Mouse (Mus musculus): Measurements from ENCODE around the gene Brd3. TPM values are rescaled to one million over a fixed set of nuclear protein-coding genes. Genes with fewer than 3 reads are reported as not detected.

The Brd3 gene
- polyA plus RNA-seq, 1 experiment: 58.4 TPM

DNA sequence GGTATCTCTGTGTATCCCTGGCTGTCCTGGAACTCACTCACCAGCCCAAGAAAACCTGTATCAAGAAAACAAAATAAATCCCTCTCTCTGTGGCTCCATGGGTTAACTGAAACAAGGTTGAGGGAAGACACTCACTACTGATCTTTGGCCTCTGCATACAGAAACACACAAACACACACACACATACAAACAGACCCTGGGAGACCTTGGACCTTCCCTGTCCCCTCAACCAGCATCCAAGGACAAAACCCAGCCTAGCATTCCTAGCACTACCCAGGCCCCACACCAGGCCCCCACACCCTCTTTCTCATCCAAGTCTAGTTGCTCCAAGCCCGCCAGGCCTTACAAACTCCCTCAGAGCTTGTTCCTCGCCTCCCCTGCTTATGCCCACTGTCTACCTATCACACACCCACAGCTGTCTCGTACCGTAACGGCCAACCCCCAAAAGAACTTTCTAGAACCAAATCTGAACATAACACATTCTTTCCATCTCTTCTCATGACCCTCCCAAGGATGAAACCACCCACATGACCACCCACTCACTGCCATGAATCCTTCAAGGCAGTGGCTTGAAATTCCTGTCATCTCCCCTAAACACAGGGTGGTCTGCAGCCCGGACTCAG lies 96.8 kb downstream of the Brd3 start:
- Histone ChIP-seq H3K9me3 (no peaks in the 10 kb centered on the region), H3K4me3 (replicated peaks) (no peak overlapping the region), H3K4me1 (peaks cover 49% of the 10 kb centered on the region), H3K36me3 (replicated peaks; ENCODE audit: low read length) (no peaks in the 10 kb centered on the region), H3K27me3 (replicated peaks) (peaks cover 45% of the 10 kb centered on the region)
- TF ChIP-seq FLI1 (IDR thresholded peaks at IDR 0.05; ENCODE audit: low read length) (no peak), GATA1 (IDR thresholded peaks at IDR 0.05; ENCODE audit: borderline replicate concordance, low read length) (no peak)

GRCm38 (mm10) chr2:27408194-27408593 lies 99.3 kb downstream of the Brd3 start:
- Histone ChIP-seq H3K27me3 (replicated peaks) (peaks cover 39% of the 10 kb centered on the region), H3K36me3 (replicated peaks; ENCODE audit: low read length) (no peaks in the 10 kb centered on the region), H3K4me3 (replicated peaks) (no peak overlapping the region), H3K9me3 (no peaks in the 10 kb centered on the region), H3K4me1 (peaks cover 32% of the 10 kb centered on the region)
- TF ChIP-seq FLI1 (IDR thresholded peaks at IDR 0.05; ENCODE audit: low read length): no peak
- TF ChIP-seq GATA1 (IDR thresholded peaks at IDR 0.05; ENCODE audit: borderline replicate concordance, low read length): no peak

GRCm38 (mm10) chr2:27406928-27407327 lies 100.5 kb downstream of the Brd3 start:
- TF ChIP-seq GATA1 (IDR thresholded peaks at IDR 0.05; ENCODE audit: borderline replicate concordance, low read length) (no peak), FLI1 (IDR thresholded peaks at IDR 0.05; ENCODE audit: low read length) (no peak)
- Histone ChIP-seq H3K9me3 (no peaks in the 10 kb centered on the region), H3K4me3 (replicated peaks) (no peak overlapping the region), H3K27me3 (replicated peaks) (peaks cover 39% of the 10 kb centered on the region), H3K36me3 (replicated peaks; ENCODE audit: low read length) (no peaks in the 10 kb centered on the region), H3K4me1 (peaks cover 23% of the 10 kb centered on the region)

DNA sequence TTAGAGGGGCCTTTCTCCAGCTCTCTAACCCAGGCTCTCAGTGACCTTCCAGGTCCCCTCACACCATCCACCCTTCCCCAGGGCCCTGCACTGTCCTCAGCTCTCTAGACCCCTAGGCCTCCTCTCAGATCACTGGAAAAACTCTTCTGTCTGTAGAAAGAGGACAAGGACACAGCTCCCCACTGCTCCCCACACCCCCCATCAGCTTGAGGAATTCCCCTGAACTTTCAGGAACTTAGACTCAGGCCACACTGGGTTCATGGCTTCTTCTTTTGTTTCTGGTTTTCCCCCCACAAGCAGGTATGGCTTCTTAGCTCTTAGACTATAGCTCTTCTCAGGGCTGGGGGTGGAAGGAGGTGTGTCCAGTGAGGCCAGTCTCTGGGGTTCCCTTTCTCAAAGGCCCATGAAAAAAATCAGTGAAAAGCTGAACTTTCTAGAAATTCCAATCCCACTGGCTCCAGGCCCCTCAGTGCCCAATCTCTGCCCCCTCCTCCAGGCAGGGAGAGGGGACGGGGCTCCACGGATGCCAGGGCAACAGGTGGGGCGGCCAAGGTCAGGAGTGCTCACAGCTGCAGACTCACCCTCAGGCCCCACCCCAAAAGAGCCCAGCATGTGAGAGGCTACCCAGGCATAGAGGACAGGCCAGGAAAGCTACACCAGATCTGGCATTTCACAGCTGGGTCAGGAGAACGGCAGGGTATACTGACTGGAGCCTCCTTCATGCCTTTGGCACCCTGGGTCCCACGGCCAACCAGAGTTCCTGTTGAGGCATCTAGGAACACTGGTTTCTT lies 102.2 kb downstream of the Brd3 start:
- H3K4me1 ChIP-seq: peaks cover 13% of the 10 kb centered on the region; the same call in 1 of the 2 replicates

GRCm38 (mm10) chr2:27404375-27405093 lies 102.9 kb downstream of the Brd3 start:
- H3K4me1 ChIP-seq: peaks cover 13% of the 10 kb centered on the region; the same call in 1 of the 2 replicates
- TF ChIP-seq GATA1 (IDR thresholded peaks at IDR 0.05; ENCODE audit: borderline replicate concordance, low read length) (no peak), FLI1 (IDR thresholded peaks at IDR 0.05; ENCODE audit: low read length) (no peak)

More for the DNA sequence above, 102.2 kb downstream of the Brd3 start:
- Histone ChIP-seq H3K36me3 (replicated peaks; ENCODE audit: low read length) (no peaks in the 10 kb centered on the region), H3K27me3 (replicated peaks) (peaks cover 36% of the 10 kb centered on the region), H3K4me3 (replicated peaks) (no peak overlapping the region), H3K9me3 (peaks cover 5% of the 10 kb centered on the region)
- no peak for TF ChIP-seq FLI1 (IDR thresholded peaks at IDR 0.05; ENCODE audit: low read length)
- no peak for TF ChIP-seq GATA1 (IDR thresholded peaks at IDR 0.05; ENCODE audit: borderline replicate concordance, low read length)

GRCm38 (mm10) chr2:27401544-27401943 lies 105.9 kb downstream of the Brd3 start:
- peaks cover 17% of the 10 kb centered on the region for H3K27me3 ChIP-seq (replicated peaks)
- TF ChIP-seq FLI1 (IDR thresholded peaks at IDR 0.05; ENCODE audit: low read length) (no peak), GATA1 (IDR thresholded peaks at IDR 0.05; ENCODE audit: borderline replicate concordance, low read length) (no peak)
- no peaks in the 10 kb centered on the region for H3K36me3 ChIP-seq (replicated peaks; ENCODE audit: low read length)
- peaks cover 23% of the 10 kb centered on the region for H3K9me3 ChIP-seq
- H3K4me3 ChIP-seq (replicated peaks): no peak overlapping the region
- H3K4me1 ChIP-seq: peaks cover 3% of the 10 kb centered on the region; the same call in 1 of the 2 replicates

More at GRCm38 (mm10) chr2:27404375-27405093, 102.9 kb downstream of the Brd3 start:
- Histone ChIP-seq H3K27me3 (replicated peaks) (peaks cover 36% of the 10 kb centered on the region), H3K4me3 (replicated peaks) (no peak overlapping the region), H3K36me3 (replicated peaks; ENCODE audit: low read length) (no peaks in the 10 kb centered on the region), H3K9me3 (peaks cover 12% of the 10 kb centered on the region)

- no peaks in the 10 kb centered on the region for H3K36me3 ChIP-seq (replicated peaks; ENCODE audit: low read length)
Observed at GRCm38 (mm10) chr2:27400083-27400482, 107.4 kb downstream of the Brd3 start.

DNA sequence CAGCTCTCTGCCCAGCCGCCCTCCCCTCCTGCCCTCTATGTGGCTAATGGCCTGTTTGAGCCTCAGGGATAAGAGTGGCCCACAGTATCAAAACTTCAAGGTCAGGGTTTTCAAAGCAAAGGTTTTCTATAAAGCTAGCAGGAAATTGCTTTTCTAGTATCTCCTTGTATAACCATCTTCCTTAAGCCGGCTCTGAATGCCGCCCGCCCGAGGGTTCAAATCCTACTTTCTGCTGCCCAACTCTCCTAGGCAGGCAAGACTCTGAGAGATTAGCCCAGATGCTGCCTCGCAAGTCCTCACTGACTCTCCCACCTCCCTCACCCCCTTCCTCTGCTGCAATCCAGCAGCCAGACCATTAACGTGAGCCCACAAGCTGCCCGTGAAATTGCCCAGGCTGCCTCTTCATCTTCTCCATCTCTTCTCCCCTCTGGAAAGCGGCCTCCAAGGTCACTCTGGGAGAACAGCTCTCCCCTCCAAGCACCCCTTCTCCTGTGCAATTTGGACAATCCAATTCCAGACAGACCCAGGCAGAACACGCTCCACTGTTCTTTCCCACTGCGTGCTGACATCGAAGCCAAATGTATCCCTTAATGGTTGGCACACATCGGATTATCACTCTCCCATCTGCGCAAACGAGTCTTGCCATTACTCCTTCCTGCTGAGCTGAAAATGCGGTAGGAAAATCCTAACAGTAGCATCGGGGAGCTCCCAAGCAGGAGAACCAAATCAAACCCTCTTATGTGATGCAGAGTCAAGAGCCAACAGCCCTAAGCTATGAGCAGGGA lies 110.6 kb downstream of the Brd3 start:
- Histone ChIP-seq H3K36me3 (replicated peaks; ENCODE audit: low read length) (no peaks in the 10 kb centered on the region), H3K27me3 (replicated peaks) (peaks cover 37% of the 10 kb centered on the region), H3K4me3 (replicated peaks) (no peak overlapping the region), H3K9me3 (peaks cover 23% of the 10 kb centered on the region), H3K4me1 (peaks cover 2% of the 10 kb centered on the region; the same call in 1 of the 2 replicates)
- no peak for TF ChIP-seq FLI1 (IDR thresholded peaks at IDR 0.05; ENCODE audit: low read length)
- no peak for TF ChIP-seq GATA1 (IDR thresholded peaks at IDR 0.05; ENCODE audit: borderline replicate concordance, low read length)

More at GRCm38 (mm10) chr2:27400083-27400482, 107.4 kb downstream of the Brd3 start:
- H3K9me3 ChIP-seq: peaks cover 23% of the 10 kb centered on the region
- peaks cover 5% of the 10 kb centered on the region; the same call in 1 of the 2 replicates for H3K4me1 ChIP-seq
- no peak overlapping the region for H3K4me3 ChIP-seq (replicated peaks)
- no peak for TF ChIP-seq GATA1 (IDR thresholded peaks at IDR 0.05; ENCODE audit: borderline replicate concordance, low read length)
- H3K27me3 ChIP-seq (replicated peaks): peaks cover 19% of the 10 kb centered on the region

Other genes with a start within 250 kb of the Brd3 start
- 2.8 and 5.5 TPM in 2 replicates for gene Vav2, start 80.6 kb downstream of the Brd3 start, polyA plus RNA-seq (2012; ENCODE audit: insufficient read depth, low replicate concordance)
- gene Brd3os, start 65.3 kb downstream of the Brd3 start, polyA plus RNA-seq (2012; ENCODE audit: insufficient read depth, low replicate concordance): 0.51 TPM in 1 of 2 replicates, not detected in the other
- gene Wdr5, start 7.5 kb upstream of the Brd3 start, polyA plus RNA-seq (2012; ENCODE audit: insufficient read depth, low replicate concordance): 6.3 and 27.6 TPM in 2 replicates
- 0.44 and 7.0 TPM in 2 replicates for gene Rxra, start 168.8 kb upstream of the Brd3 start, polyA plus RNA-seq (2012; ENCODE audit: insufficient read depth, low replicate concordance)